Mouse (Mus musculus): ENCODE measurements around the gene Alkbh8. TPM values are rescaled to one million over a fixed set of nuclear protein-coding genes. Genes with fewer than 3 reads are reported as not detected.
"Not testable (repeated sequence)": the region's sequence is repeated elsewhere in the genome, so short reads cannot be mapped to it uniquely, and the experiment has no call there.

Alkbh8 gene
- polyA plus RNA-seq, 2 experiments: 8.3 to 20.8 TPM

DNA sequence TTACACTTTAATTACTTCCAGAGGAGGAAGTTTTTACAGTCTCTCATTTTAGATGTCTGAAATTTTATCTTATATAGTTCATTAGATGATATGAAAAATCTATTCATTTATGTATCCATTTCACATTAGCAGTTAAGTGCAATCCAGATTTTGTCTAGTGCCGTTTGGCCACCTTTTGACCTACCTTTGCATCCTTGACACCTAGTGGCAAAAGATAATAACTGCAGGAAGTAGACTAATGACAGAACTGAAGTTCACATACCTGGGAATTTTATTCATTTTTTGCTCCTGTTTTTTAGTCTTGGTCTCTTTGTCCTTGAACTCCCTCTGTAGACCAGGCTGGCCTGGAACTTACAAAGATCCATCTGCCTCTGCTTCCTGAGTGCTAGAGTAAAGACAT is 15.1 kb downstream of the Alkbh8 start:
- 74% methylated on average over 1 of the region's 1 CpGs for WGBS

DNA sequence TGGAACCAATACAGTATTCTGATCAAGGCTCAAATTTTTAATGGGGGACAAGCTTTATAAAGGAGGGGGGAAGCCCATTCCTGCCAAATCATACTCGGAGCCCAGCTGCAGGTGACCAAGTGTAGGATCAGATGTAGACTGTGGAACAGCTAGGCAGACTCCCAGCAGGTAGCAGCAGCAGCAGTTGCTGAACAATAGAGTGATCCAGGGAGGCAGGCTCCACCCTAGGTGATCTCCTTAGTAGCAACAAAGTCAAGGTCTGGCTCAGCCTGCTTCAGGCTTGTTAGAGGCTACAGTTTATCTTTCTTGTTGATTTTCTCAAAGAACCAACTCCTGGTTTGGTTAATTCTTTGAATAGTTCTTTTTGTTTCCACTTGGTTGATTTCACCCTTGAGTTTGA is 41.4 kb downstream of the Alkbh8 start:
- not testable (repeated sequence) for ATAC-seq (ENCODE audit: low FRiP score, low read depth); H3K9me3 ChIP-seq (ENCODE audit: control insufficient read depth, low read length); H3K9ac ChIP-seq (ENCODE audit: low read depth, low read length, severe bottlenecking); H3K4me1 ChIP-seq (ENCODE audit: control insufficient read depth, insufficient read depth, low read length); H3K27ac ChIP-seq (replicated peaks; ENCODE audit: low read depth, low read length); H3K4me3 ChIP-seq (replicated peaks; ENCODE audit: low read length); H3K4me2 ChIP-seq (replicated peaks; ENCODE audit: low read depth, low read length, severe bottlenecking); H3K27me3 ChIP-seq (ENCODE audit: control insufficient read depth, insufficient read depth, low read length); DNase-seq (ENCODE audit: low spot score)
- peaks cover 17% of the 10 kb centered on the region for H3K36me3 ChIP-seq (ENCODE audit: control insufficient read depth, insufficient read depth, low read length)
- 54% methylated on average over 1 of the region's 1 CpGs for WGBS

More for the DNA sequence above, 15.1 kb downstream of the Alkbh8 start:
- H3K4me3 ChIP-seq (replicated peaks; ENCODE audit: low read length): no peak overlapping the region
- H3K27ac ChIP-seq (replicated peaks; ENCODE audit: low read depth, low read length): no peak overlapping the region
- no peak for DNase-seq (ENCODE audit: low spot score)
- no peak overlapping the region for H3K9ac ChIP-seq (ENCODE audit: low read depth, low read length, severe bottlenecking)
- H3K27me3 ChIP-seq (ENCODE audit: control insufficient read depth, insufficient read depth, low read length): no peaks in the 10 kb centered on the region
- H3K4me1 ChIP-seq (ENCODE audit: control insufficient read depth, insufficient read depth, low read length): no peaks in the 10 kb centered on the region
- no peak overlapping the region for H3K4me2 ChIP-seq (replicated peaks; ENCODE audit: low read depth, low read length, severe bottlenecking)
- no peak for ATAC-seq (ENCODE audit: low FRiP score, low read depth)
- H3K9me3 ChIP-seq (ENCODE audit: control insufficient read depth, low read length): no peaks in the 10 kb centered on the region
- TF ChIP-seq POLR2A (IDR thresholded peaks at IDR 0.05; ENCODE audit: borderline replicate concordance, extremely low read depth, insufficient read depth, insufficient read length): no peak
- H3K36me3 ChIP-seq (ENCODE audit: control insufficient read depth, insufficient read depth, low read length): peaks cover 48% of the 10 kb centered on the region

DNA sequence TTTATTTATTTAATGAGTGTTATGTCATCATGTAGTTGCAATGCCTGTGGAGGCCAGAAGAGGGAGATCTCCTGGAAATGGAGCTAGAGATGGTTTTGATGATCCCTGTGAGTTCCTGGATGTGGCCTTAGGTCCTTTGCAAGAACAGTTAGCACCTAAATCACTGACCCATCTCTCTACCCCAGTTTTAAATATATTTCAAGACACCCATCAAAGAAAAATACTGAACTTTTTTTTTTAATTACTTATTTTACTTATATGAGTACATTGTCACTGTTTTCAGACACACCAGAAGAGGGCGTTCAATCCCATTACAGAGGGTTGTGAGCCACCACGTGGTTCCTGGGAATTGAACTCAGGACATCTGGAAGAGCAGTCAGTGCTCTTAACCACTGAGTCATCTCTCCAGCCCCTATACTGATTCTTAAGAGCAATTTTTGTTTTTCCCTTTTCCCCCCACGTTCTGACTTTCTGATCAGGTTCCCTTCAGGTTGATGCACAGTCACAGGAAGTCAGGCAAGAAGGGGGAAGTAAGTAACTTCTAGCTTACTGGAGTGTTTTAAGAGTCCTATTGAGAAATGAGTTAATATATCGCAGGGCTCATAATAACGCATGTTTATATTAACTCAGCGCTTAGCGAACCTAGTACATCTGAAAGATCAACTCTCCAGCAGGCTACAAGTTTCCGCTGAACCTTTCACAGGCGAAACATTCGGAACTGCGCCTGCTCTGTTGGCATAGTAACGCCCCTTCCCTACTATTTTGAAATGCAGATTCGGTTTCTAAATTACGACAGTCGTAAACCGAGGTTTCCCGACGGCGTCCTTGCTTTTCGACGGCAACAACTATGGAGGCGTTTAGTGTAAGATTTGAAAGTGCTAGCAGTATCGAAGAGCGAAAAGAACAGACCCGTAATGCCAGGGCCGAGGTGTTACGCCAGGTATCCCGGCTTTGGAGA is 68.6 kb downstream of the Alkbh8 start, which contains the start of gene Cwf19l2:
Gene Cwf19l2 (plus strand): TSS at position 342 of the 958 bp plus-strand sequence.
- H3K4me3 ChIP-seq (replicated peaks; ENCODE audit: low read length): peak within 1 kb of the TSS; percentile 75
- ATAC-seq (ENCODE audit: low FRiP score, low read depth) (peak; percentile 93), DNase-seq (ENCODE audit: low spot score) (peak; percentile 94)
- H3K36me3 ChIP-seq (ENCODE audit: control insufficient read depth, insufficient read depth, low read length): no peaks in the 10 kb centered on the region
- peak within 1 kb of the TSS; percentile 84 for H3K9ac ChIP-seq (ENCODE audit: low read depth, low read length, severe bottlenecking)
- H3K27me3 ChIP-seq (ENCODE audit: control insufficient read depth, insufficient read depth, low read length): no peaks in the 10 kb centered on the region
- 2% methylated on average over 28 of the region's 28 CpGs for WGBS
- TF ChIP-seq POLR2A (IDR thresholded peaks at IDR 0.05; ENCODE audit: borderline replicate concordance, extremely low read depth, insufficient read depth, insufficient read length): peak; percentile 53; the same call in 1 of the 2 replicates
- H3K27ac ChIP-seq (replicated peaks; ENCODE audit: low read depth, low read length): peak within 1 kb of the TSS; percentile 82
- 0 out of 2 replicates have a peak, but pooled peaks cover 4% of the 10 kb centered on the region for H3K4me1 ChIP-seq (ENCODE audit: control insufficient read depth, insufficient read depth, low read length)
- H3K9me3 ChIP-seq (ENCODE audit: control insufficient read depth, low read length): no peaks in the 10 kb centered on the region
- H3K4me2 ChIP-seq (replicated peaks; ENCODE audit: low read depth, low read length, severe bottlenecking): peak within 1 kb of the TSS; percentile 55

DNA sequence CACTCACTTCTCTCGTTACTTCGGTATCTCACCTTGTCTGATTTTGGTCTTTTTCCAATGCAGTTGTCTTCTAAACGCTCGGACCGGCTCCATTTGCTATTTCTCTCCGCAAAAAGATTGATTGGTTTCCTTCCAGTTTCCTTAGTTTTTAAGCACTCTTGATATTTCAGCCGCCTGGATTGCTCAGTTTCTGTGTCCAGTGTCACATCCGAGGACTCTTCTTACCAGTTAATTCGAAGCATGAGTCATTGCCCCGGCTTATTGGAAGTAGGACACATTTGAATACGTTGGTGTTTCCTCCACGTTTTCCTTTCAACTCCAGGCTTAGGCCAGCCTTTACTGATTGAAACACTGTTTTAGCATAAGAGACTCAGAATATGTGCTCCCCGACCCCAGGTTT is 69.4 kb downstream of the Alkbh8 start:
- TF ChIP-seq POLR2A (IDR thresholded peaks at IDR 0.05; ENCODE audit: borderline replicate concordance, extremely low read depth, insufficient read depth, insufficient read length): no peak
- H3K27me3 ChIP-seq (ENCODE audit: control insufficient read depth, insufficient read depth, low read length): no peaks in the 10 kb centered on the region
- H3K9me3 ChIP-seq (ENCODE audit: control insufficient read depth, low read length): no peaks in the 10 kb centered on the region
- no peak for ATAC-seq (ENCODE audit: low FRiP score, low read depth)
- H3K9ac ChIP-seq (ENCODE audit: low read depth, low read length, severe bottlenecking): peak overlapping the region; percentile 84
- peak overlapping the region; percentile 55 for H3K4me2 ChIP-seq (replicated peaks; ENCODE audit: low read depth, low read length, severe bottlenecking)
- 0 out of 2 replicates have a peak, but pooled peaks cover 4% of the 10 kb centered on the region for H3K4me1 ChIP-seq (ENCODE audit: control insufficient read depth, insufficient read depth, low read length)
- H3K27ac ChIP-seq (replicated peaks; ENCODE audit: low read depth, low read length): peak overlapping the region; percentile 82
- H3K36me3 ChIP-seq (ENCODE audit: control insufficient read depth, insufficient read depth, low read length): no peaks in the 10 kb centered on the region
- under 1% methylated on average over 13 of the region's 13 CpGs for WGBS
- H3K4me3 ChIP-seq (replicated peaks; ENCODE audit: low read length): peak overlapping the region; percentile 75
- peak; percentile 8 for DNase-seq (ENCODE audit: low spot score)

DNA sequence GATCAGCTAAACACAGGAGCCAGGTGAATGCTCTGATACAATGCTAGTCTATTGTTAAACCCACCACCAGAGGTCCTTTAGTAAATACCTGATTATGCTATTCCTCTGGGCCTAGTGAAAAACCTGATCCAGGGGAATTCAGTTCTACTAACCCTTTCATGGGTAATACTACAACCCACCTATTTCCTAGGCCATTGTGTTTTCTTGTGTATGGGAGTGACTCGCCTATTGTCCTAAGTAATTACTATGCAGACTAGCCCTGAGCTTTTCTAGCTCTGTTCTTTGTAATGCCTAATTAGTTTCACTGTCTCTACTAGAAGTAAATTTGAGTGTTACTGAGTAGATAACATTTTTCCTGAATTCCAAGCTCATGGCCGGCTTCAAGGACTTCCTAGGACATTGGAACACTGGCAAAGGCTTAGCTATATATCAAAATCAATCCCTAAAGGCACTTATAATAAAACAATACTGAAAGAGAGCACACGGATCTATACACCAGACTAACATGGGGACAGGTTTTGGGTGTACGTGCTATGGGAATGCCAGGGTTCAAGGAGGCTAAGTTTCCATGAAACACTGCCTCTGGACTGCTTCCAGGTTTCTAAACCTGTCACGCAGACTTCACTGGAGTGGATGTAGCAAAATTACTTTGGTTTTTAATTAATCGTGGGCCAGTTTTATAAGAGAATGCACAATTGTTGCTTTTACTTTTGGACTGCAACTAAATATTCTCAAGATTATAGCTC is 104.8 kb downstream of the Alkbh8 start:
- H3K9ac ChIP-seq (ENCODE audit: low read depth, low read length, severe bottlenecking); DNase-seq (ENCODE audit: low spot score); H3K9me3 ChIP-seq (ENCODE audit: control insufficient read depth, low read length); H3K4me2 ChIP-seq (replicated peaks; ENCODE audit: low read depth, low read length, severe bottlenecking); H3K4me3 ChIP-seq (replicated peaks; ENCODE audit: low read length); H3K27me3 ChIP-seq (ENCODE audit: control insufficient read depth, insufficient read depth, low read length); H3K36me3 ChIP-seq (ENCODE audit: control insufficient read depth, insufficient read depth, low read length); ATAC-seq (ENCODE audit: low FRiP score, low read depth); H3K4me1 ChIP-seq (ENCODE audit: control insufficient read depth, insufficient read depth, low read length); H3K27ac ChIP-seq (replicated peaks; ENCODE audit: low read depth, low read length): not testable (repeated sequence)
- 92% methylated on average over 6 of the region's 6 CpGs for WGBS

Other genes with a start within 250 kb of the Alkbh8 start
- 4.7 and 6.6 TPM in 2 replicates for gene Cwf19l2, start 68.5 kb downstream of the Alkbh8 start, polyA plus RNA-seq (2012; rRNA removed)
- gene Cwf19l2, start 68.5 kb downstream of the Alkbh8 start, polyA plus RNA-seq (2014; fragmentation: Nextera tagmentation; extraction: Ambion mirVana): 13.8 and 14.9 TPM in 2 replicates
- 1.1 and 1.2 TPM in 2 replicates for gene Gucy1a2, start 197.6 kb downstream of the Alkbh8 start, polyA plus RNA-seq (2012; rRNA removed)
- gene Gucy1a2, start 197.6 kb downstream of the Alkbh8 start, polyA plus RNA-seq (2014; fragmentation: Nextera tagmentation; extraction: Ambion mirVana): 2.1 and 2.4 TPM in 2 replicates